Mouse (Mus musculus) liver, adult 2 months (tissue): ENCODE measurements around the gene Oxld1. TPM values are rescaled to one million over a fixed set of nuclear protein-coding genes. Genes with fewer than 3 reads are reported as not detected.

Experiments used
- DNase-seq: peaks from one replicate; pipeline ENCODE4 v3.0.0-alpha.2; 2011; ENCODE audit warnings: low read depth, low spot score; ENCODE audit errors: extremely low read depth
- H3K27ac ChIP-seq: fragments of 200-500 bp; replicated peaks from 2 replicates; pipeline ENCODE4 v1.5.1; 2012; ENCODE audit warnings: low read depth, mild to moderate bottlenecking, control low read depth, inconsistent platforms, low read length; ENCODE audit not compliant: insufficient read depth
- H3K27me3 ChIP-seq: fragments of 200-500 bp; 2 replicates; pipeline ENCODE4 v1.6.1; 2012; ENCODE audit warnings: mild to moderate bottlenecking, moderate library complexity, low read length, inconsistent platforms; ENCODE audit not compliant: control insufficient read depth, insufficient read depth
- H3K36me3 ChIP-seq: fragments of 200-500 bp; 2 replicates; pipeline ENCODE4 v1.6.1; 2012; ENCODE audit warnings: low read length, inconsistent platforms; ENCODE audit not compliant: control insufficient read depth, insufficient read depth
- H3K4me1 ChIP-seq: fragments of 200-500 bp; 2 replicates; pipeline ENCODE4 v1.6.1; 2011; ENCODE audit warnings: low read length; ENCODE audit not compliant: control insufficient read depth, insufficient read depth
- H3K4me3 ChIP-seq: fragments of 200-500 bp; 2 replicates; pipeline ENCODE4 v1.5.1; 2011; ENCODE audit warnings: low read depth, mild to moderate bottlenecking, control low read depth, low read length, moderate library complexity; ENCODE audit not compliant: insufficient read depth
- H3K79me2 ChIP-seq: fragments of 200-500 bp; 2 replicates; pipeline ENCODE4 v1.6.1; 2012; ENCODE audit warnings: inconsistent platforms, mild to moderate bottlenecking, low read length, moderate library complexity; ENCODE audit not compliant: control insufficient read depth, insufficient read depth
- H3K9ac ChIP-seq: fragments of 200-500 bp; 2 replicates; pipeline ENCODE4 v1.6.1; 2012; ENCODE audit warnings: low read depth, mild to moderate bottlenecking, control low read depth, inconsistent platforms, low read length
- CTCF ChIP-seq: fragments of 200-500 bp; IDR thresholded peaks from 2 replicates; pipeline ENCODE4 v1.5.1; 2011; ENCODE audit warnings: low read depth, low read length, control low read depth
- POLR2A ChIP-seq: fragments of 200-500 bp; IDR thresholded peaks from 2 replicates; pipeline ENCODE4 v1.6.1; 2011; ENCODE audit warnings: low read length, control low read depth; ENCODE audit not compliant: insufficient read depth; ENCODE audit errors: extremely low read depth
- WGBS: fragments of 180-500 bp; shearing (Covaris S2); methylation state at CpG from one replicate; pipeline ENCODE4 v1.1.7; 2018; 5-methylcytosine and 5-hydroxymethylcytosine counted together
- polyA plus RNA-seq: library from polyadenylated mRNA; depleted of rRNA; stranded (reverse); fragments of >200 nt; gene quantifications from 2 replicates; pipeline ENCODE4 v1.2.3, GENCODE M21; 2012
- total RNA-seq: library from RNA; depleted of rRNA; stranded (reverse); fragments of >200 nt; gene quantifications from 2 replicates; pipeline ENCODE4 v1.2.3, GENCODE M21; 2014

Gene Oxld1
- total and polyA plus RNA-seq, 2 experiments, result 28.9 to 29.2 TPM

DNA sequence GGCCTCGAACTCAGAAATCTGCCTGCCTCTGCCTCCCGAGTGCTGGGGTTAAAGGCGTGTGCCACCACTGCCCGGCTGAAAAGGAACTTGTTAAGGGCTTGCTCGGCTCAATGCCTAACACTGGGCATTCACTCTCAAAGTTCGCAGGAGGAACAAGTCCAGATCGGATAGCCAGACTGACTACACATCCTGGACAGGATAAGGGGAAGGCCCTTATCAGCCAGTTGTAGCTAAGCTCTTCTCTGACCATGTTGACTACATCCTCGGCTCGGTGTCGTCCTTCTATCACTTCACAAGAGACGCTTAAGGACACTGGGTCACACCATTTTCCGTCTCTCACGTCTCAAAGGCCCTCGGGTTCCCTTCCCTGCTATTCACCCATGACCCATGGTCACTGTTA, 498 bp downstream of the Oxld1 start:
- peak overlapping the region; percentile 76 for H3K4me3 ChIP-seq
- H3K79me2 ChIP-seq, result 0 out of 2 replicates have a peak, but pooled peaks cover 6% of the 10 kb centered on the region
- no peaks in the 10 kb centered on the region for H3K27me3 ChIP-seq
- H3K4me1 ChIP-seq, result peaks cover 4% of the 10 kb centered on the region; the same call in 1 of the 2 replicates
- H3K27ac ChIP-seq, result peak overlapping the region; percentile 74
- H3K9ac ChIP-seq, result peak overlapping the region; percentile 88
- no peaks in the 10 kb centered on the region for H3K36me3 ChIP-seq
- WGBS, result 5% methylated on average over 14 of the region's 14 CpGs
- no peak for TF ChIP-seq POLR2A
- no peak for TF ChIP-seq CTCF
- DNase-seq, result peak; percentile 66

DNA sequence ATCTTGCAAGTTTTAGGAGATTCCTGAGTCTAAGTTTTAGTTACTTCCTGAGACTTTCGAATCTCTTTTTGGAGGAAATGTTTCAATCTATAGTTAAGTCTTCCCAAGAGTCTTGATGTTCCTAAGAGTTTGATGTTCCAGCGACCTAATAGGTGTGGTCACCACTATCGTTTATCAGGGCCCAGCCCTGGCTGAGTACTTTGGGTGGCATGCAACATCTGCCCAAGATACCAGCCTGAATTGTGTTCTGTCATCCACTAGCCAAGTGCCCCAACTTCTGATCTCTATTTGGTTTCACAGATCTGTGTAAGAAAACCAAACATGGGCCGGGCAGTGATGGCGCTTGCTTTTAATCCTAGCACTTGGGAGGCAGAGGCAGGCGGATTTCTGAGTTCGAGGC, 2.5 kb downstream of the Oxld1 start:
- H3K27me3 ChIP-seq, result no peaks in the 10 kb centered on the region
- TF ChIP-seq POLR2A (no peak), CTCF (no peak)
- no peak for DNase-seq
- H3K4me3 ChIP-seq, result no peak overlapping the region
- 0 out of 2 replicates have a peak, but pooled peaks cover 6% of the 10 kb centered on the region for H3K79me2 ChIP-seq
- H3K36me3 ChIP-seq, result no peaks in the 10 kb centered on the region
- no peak overlapping the region for H3K27ac ChIP-seq
- 97% methylated on average over 7 of the region's 7 CpGs for WGBS
- H3K4me1 ChIP-seq, result peaks cover 4% of the 10 kb centered on the region; the same call in 1 of the 2 replicates
- H3K9ac ChIP-seq, result no peak overlapping the region

DNA sequence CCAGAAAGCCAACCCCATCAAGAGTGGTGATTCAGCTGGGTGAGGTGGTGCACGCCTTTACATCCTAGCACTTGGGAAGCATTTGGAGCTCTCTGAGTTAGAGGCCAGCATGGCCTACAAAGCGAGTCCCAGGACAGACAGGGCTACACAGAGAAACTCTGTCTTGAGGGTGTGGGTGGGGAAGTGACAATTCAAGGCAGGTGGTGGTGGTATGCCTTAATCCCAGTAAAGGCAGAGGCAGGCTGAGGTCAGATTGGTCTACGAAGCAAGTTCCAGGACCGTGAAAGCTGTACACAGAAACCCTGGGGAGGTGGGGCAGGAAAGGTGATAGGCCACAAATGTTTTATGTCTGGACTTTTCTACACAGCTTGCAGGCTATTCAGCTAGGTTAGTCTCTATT, 2.9 kb downstream of the Oxld1 start:
- no peak for TF ChIP-seq POLR2A
- no peak for TF ChIP-seq CTCF
- no peak for DNase-seq
- Histone ChIP-seq H3K4me1 (peaks cover 4% of the 10 kb centered on the region; the same call in 1 of the 2 replicates), H3K36me3 (no peaks in the 10 kb centered on the region), H3K4me3 (no peak overlapping the region), H3K27ac (no peak overlapping the region), H3K9ac (no peak overlapping the region), H3K27me3 (no peaks in the 10 kb centered on the region), H3K79me2 (0 out of 2 replicates have a peak, but pooled peaks cover 6% of the 10 kb centered on the region)
- WGBS, result 94% methylated on average over 4 of the region's 4 CpGs

DNA sequence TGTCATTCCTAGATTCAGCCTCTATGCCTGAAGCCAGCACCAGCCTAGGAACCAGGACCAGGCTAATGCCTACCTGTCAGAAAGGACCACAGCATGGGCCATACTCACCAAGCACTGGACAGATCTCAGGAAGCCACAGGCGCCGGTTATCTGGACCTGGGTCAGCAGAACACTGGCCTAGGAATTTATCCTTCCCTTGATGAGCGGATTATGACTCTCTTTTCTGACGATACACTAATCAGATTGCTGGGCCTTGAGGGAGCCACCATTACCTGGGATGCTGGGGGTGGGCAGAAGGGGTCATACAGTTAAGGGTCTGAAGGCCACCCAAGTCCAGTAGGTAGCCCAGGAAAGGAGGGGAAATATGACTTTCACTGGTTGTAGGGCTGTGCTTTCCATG, 4.6 kb downstream of the Oxld1 start, which contains the start of gene Pde6g:
Gene Pde6g, minus strand, starts transcription at position 195 of the 400 bp plus-strand sequence.
- Histone ChIP-seq H3K79me2 (0 out of 2 replicates have a peak, but pooled peaks cover 2% of the 10 kb centered on the region), H3K27me3 (no peaks in the 10 kb centered on the region), H3K4me1 (peaks cover 1% of the 10 kb centered on the region; the same call in 1 of the 2 replicates), H3K4me3 (no peak within 1 kb of the TSS), H3K36me3 (no peaks in the 10 kb centered on the region), H3K27ac (no peak within 1 kb of the TSS), H3K9ac (no peak within 1 kb of the TSS)
- TF ChIP-seq CTCF, result no peak
- TF ChIP-seq POLR2A, result no peak
- 84% methylated on average over 4 of the region's 4 CpGs for WGBS
- DNase-seq, result no peak

DNA sequence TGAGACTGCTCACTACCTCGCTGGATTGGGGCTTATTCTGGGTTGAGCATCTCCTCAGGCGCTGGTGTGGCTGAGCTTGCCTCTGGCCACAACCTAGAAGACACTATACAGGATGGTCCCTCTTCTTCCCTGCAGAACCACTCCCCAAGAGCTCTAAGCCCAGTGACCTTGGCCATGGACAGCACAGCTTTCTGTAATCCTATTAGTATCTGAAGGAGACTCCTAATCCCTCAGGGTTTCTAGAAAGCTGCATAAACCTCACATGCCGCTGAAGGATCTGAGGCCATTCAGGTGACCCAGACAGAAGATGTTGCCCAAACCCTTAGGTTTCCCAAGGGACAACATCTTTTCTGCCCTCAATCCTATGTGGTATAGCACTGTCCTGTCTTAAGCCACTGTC, 5.6 kb downstream of the Oxld1 start:
- Histone ChIP-seq H3K4me3 (no peak overlapping the region), H3K79me2 (no peaks in the 10 kb centered on the region), H3K9ac (no peak overlapping the region), H3K27ac (no peak overlapping the region), H3K36me3 (no peaks in the 10 kb centered on the region), H3K4me1 (no peaks in the 10 kb centered on the region), H3K27me3 (no peaks in the 10 kb centered on the region)
- no peak for TF ChIP-seq POLR2A
- no peak for TF ChIP-seq CTCF
- 83% methylated on average over 3 of the region's 3 CpGs for WGBS
- no peak for DNase-seq

DNA sequence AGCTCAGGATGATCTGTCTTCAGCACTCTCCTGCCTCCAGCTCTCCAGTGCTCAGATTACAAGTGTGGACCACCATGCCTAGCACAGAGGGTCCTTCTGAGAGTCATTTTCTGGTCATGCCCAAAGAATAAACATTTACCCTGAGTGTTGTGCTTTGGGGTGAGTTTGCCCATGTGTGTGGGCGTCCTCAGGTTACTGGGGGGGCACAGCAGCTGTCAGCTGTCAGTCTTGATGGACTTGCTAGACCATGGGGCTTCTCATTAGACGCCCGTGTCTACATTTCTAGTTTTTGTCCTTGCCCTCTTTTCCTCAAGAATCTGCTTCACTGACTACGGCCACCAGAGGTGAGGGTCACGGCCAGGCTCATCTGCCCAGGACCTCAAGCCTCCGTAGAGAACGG, 10.7 kb downstream of the Oxld1 start:
- 92% methylated on average over 7 of the region's 7 CpGs for WGBS
- Histone ChIP-seq H3K4me1 (peaks cover 9% of the 10 kb centered on the region), H3K4me3 (no peak overlapping the region), H3K9ac (no peak overlapping the region), H3K27ac (no peak overlapping the region), H3K27me3 (no peaks in the 10 kb centered on the region), H3K79me2 (no peaks in the 10 kb centered on the region), H3K36me3 (no peaks in the 10 kb centered on the region)
- TF ChIP-seq POLR2A, result no peak
- no peak for TF ChIP-seq CTCF
- no peak for DNase-seq
